Mouse (Mus musculus): Measurements from ENCODE around the gene Tmem19.

- TF ChIP-seq CTCF (IDR thresholded peaks at IDR 0.05; ENCODE audit: borderline replicate concordance, insufficient read depth, low read depth, low read length) (no peak), POLR2A (IDR thresholded peaks at IDR 0.05; ENCODE audit: borderline replicate concordance, insufficient read depth, low read length) (no peak)
Observed at GRCm38 (mm10) chr10:115385018-115386002, 23.0 kb upstream of the Tmem19 start.

Data from cerebellum, adult 2 months (tissue).